Mouse (Mus musculus) bone marrow macrophage, adult 2 months (primary cell): ENCODE data around the gene Zmynd8. TPM values are rescaled to one million over a fixed set of nuclear protein-coding genes. Genes with fewer than 3 reads are reported as not detected.

ENCODE experiments used
- H3K27ac ChIP-seq: 2 replicates; pipeline ENCODE4 v1.5.1; 2012; ENCODE audit warnings: low read depth, low read length; ENCODE audit not compliant: insufficient read depth
- H3K4me1 ChIP-seq: 2 replicates; pipeline ENCODE4 v1.6.1; 2012; ENCODE audit warnings: low read length; ENCODE audit not compliant: control insufficient read depth, insufficient read depth
- H3K4me3 ChIP-seq: 2 replicates; pipeline ENCODE4 v1.5.1; 2012; ENCODE audit warnings: mild to moderate bottlenecking, low read length, moderate library complexity; ENCODE audit not compliant: insufficient read depth
- CTCF ChIP-seq: IDR thresholded peaks from 2 replicates; pipeline ENCODE4 v1.5.1; 2012; ENCODE audit warnings: low read depth, mild to moderate bottlenecking, low read length, moderate library complexity
- POLR2A ChIP-seq: IDR thresholded peaks from 2 replicates; pipeline ENCODE4 v1.6.1; 2012; ENCODE audit warnings: mild to moderate bottlenecking, low read depth, low read length, borderline replicate concordance
- polyA plus RNA-seq: library from polyadenylated mRNA; stranded (reverse); fragments of >200 nt; gene quantifications from 2 replicates; pipeline ENCODE4 v1.2.4, GENCODE M21; 2012; ENCODE audit not compliant: missing spikeins, insufficient read depth, insufficient read length

Gene Zmynd8
- polyA plus RNA-seq, 1 experiment = 99.5 TPM

DNA sequence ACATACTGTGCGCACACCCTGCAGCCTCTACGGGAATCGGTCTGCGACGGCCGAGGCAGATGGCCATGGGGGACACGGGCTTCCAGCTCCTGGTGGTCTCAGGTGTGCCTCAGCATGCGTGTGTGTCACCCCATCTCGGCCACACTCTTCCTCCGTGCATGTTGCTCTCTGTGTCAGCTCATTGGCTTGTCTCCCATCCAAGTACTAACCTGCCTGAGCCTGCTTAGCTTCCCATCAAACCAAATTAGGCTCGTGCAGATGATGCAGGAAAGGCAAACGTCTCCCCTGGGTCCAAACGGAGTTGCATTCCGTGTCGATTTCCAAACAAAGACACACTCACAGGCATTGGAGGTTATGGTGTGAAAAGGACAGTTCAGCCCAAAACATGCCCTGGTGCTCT is 141.0 kb downstream of the Zmynd8 start:
- TF ChIP-seq POLR2A = no peak
- no peak for TF ChIP-seq CTCF
- H3K4me1 ChIP-seq = peaks cover 7% of the 10 kb centered on the region
- H3K27ac ChIP-seq = no peak overlapping the region
- H3K4me3 ChIP-seq = no peak overlapping the region

- no peak overlapping the region for H3K4me3 ChIP-seq
- peaks cover 10% of the 10 kb centered on the region for H3K4me1 ChIP-seq
These were observed 146.1 kb downstream of the Zmynd8 start for GRCm38 (mm10) chr2:165752704-165753103.

GRCm38 (mm10) chr2:165751068-165751467 is 147.7 kb downstream of the Zmynd8 start:
- H3K27ac ChIP-seq = no peak overlapping the region
- TF ChIP-seq CTCF (no peak), POLR2A (no peak)
- peaks cover 10% of the 10 kb centered on the region for H3K4me1 ChIP-seq
- H3K4me3 ChIP-seq = no peak overlapping the region

More at GRCm38 (mm10) chr2:165752704-165753103, 146.1 kb downstream of the Zmynd8 start:
- H3K27ac ChIP-seq = no peak overlapping the region
- TF ChIP-seq CTCF = no peak
- TF ChIP-seq POLR2A = no peak

GRCm38 (mm10) chr2:165748426-165748825 is 150.4 kb downstream of the Zmynd8 start:
- peaks cover 7% of the 10 kb centered on the region for H3K4me1 ChIP-seq
- TF ChIP-seq CTCF (no peak), POLR2A (no peak)
- H3K4me3 ChIP-seq = no peak overlapping the region
- H3K27ac ChIP-seq = no peak overlapping the region

DNA sequence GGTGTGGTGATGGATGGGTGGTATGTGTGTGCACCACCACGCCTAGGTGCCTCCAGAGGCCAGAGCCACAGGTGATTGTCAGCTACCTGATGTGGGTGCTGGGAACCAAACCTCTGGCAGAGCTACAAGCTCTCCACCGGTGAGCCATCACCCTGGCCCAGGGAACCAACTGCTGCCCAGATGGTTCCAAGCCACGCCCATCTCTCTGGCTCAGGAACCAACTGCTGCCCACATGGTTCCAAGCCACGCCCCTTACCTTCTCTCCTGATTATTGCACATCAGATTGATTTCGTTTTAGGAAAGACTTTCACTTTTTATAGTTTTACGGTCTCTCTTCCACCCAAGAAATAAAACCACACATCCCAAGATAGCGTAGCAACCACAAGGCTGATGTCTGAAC is 150.8 kb downstream of the Zmynd8 start:
- TF ChIP-seq POLR2A (no peak), CTCF (no peak)
- no peak overlapping the region for H3K27ac ChIP-seq
- no peak overlapping the region for H3K4me3 ChIP-seq
- peaks cover 5% of the 10 kb centered on the region for H3K4me1 ChIP-seq

DNA sequence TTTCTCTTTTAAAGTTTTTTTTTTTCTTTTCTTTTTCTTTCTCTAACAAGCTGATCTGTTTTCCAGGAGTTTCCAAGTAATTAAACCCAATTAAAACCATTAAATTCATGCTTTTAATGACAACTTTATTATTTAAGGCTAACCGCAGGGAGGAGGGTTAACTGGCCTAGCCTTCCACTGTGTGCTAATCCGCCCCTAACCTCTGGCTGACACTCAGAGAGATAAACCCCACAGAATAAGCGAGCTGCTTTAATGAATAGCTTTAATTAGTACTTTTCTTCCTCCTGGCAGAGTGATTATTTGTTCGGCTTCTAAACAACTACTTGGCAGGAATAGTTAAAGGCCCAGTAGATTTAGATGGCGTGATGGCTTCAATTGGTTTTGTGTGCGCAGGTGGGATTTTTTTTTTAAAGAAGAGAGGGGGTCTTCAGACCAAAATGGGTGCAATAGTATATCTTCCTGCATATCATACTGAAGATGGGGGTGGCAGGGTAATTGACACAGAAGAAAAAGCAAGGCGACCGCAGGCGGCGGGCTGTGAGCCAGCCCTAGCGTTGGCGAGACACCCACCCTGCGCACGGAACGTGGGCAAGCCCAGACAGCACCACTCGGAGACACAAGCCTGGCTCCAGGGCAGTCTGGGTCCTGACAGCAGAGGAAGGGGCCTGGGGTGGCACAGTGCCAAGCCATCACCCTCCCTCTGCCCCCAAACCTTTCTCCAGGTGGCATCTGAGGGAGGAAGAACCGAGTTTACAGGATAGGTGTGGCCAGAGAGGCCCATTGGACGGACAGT is 153.3 kb downstream of the Zmynd8 start:
- Histone ChIP-seq H3K27ac (no peak overlapping the region), H3K4me1 (no peaks in the 10 kb centered on the region), H3K4me3 (no peak overlapping the region)
- TF ChIP-seq CTCF (no peak), POLR2A (no peak)

GRCm38 (mm10) chr2:165742210-165742786 is 156.5 kb downstream of the Zmynd8 start:
- no peak for TF ChIP-seq POLR2A
- no peak for TF ChIP-seq CTCF
- Histone ChIP-seq H3K4me1 (no peaks in the 10 kb centered on the region), H3K4me3 (no peak overlapping the region), H3K27ac (no peak overlapping the region)

DNA sequence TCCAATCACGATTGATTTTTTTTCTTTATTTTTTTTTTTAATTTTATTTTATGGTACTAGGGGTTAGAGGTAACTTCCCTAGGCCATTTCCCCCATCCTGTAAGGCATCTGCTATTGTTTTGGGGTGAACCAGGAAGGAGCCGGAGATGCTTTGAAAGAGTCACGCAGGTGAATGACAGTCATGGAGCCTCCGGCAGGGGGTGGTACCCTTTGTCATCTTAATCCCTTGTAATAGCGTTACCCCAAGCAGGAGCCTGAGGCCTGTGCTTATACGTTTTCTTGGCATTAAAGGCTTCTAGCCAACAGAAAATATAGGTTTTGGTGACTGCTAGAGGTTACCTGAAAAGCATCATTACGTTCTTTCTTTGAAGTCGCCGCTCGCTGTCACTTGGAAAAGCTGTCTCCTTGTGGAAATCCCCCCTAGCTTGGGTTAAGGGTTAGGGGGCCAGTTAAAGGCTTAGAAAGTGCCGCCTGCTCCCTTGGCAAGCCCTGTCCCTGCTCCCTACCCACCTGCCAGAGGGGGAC is 157.2 kb downstream of the Zmynd8 start:
- H3K4me3 ChIP-seq = no peak overlapping the region
- H3K4me1 ChIP-seq = no peaks in the 10 kb centered on the region
- no peak for TF ChIP-seq POLR2A
- TF ChIP-seq CTCF = no peak
- no peak overlapping the region for H3K27ac ChIP-seq

GRCm38 (mm10) chr2:165740982-165741381 is 157.8 kb downstream of the Zmynd8 start:
- H3K4me1 ChIP-seq = no peaks in the 10 kb centered on the region
- no peak overlapping the region for H3K4me3 ChIP-seq
- TF ChIP-seq POLR2A (no peak), CTCF (no peak)
- no peak overlapping the region for H3K27ac ChIP-seq

GRCm38 (mm10) chr2:165740381-165740780 is 158.4 kb downstream of the Zmynd8 start:
- TF ChIP-seq CTCF (no peak), POLR2A (no peak)
- Histone ChIP-seq H3K4me1 (no peaks in the 10 kb centered on the region), H3K27ac (no peak overlapping the region), H3K4me3 (no peak overlapping the region)
